Mouse (Mus musculus) brain, embryonic 14.5 days (tissue): ENCODE data around the gene Ms4a13. TPM values are rescaled to one million over a fixed set of nuclear protein-coding genes. Genes with fewer than 3 reads are reported as not detected.
"Not testable (repeated sequence)": the region's sequence is repeated elsewhere in the genome, so short reads cannot be mapped to it uniquely, and the experiment has no call there.

Experiments used
- DNase-seq: peaks from one replicate; pipeline ENCODE4 v3.0.0-alpha.2; 2011; ENCODE audit warnings: low read depth
- CTCF ChIP-seq: fragments of 200-500 bp; IDR thresholded peaks from 2 replicates; pipeline ENCODE4 v1.5.1; 2012; ENCODE audit warnings: inconsistent platforms, mild to moderate bottlenecking, moderate library complexity, borderline replicate concordance; ENCODE audit not compliant: insufficient read depth, insufficient read length; ENCODE audit errors: extremely low read depth
- POLR2A ChIP-seq: fragments of 200-500 bp; IDR thresholded peaks from 2 replicates; pipeline ENCODE4 v1.6.1; 2012; ENCODE audit warnings: mild to moderate bottlenecking, inconsistent platforms, borderline replicate concordance; ENCODE audit not compliant: poor library complexity, insufficient read depth, insufficient read length, severe bottlenecking; ENCODE audit errors: extremely low read depth
- polyA plus RNA-seq: library from polyadenylated mRNA; depleted of rRNA; stranded (reverse); fragments of >200 nt; gene quantifications from 2 replicates; pipeline ENCODE4 v1.2.3, GENCODE M21; 2012; rRNA removed

Gene Ms4a13
- polyA plus RNA-seq: not detected in 2 replicates

- TF ChIP-seq POLR2A (no peak), CTCF (no peak)
- no peak for DNase-seq
Measured at GRCm38 (mm10) chr19:11196546-11196945, at the start of gene Ms4a13. TSS of gene Ms4a13 (minus strand) at chr19:11196737.

- no peak for DNase-seq
- no peak for TF ChIP-seq POLR2A
Measured at GRCm38 (mm10) chr19:11244230-11244629, 47.7 kb upstream of the Ms4a13 start.

GRCm38 (mm10) chr19:11242560-11242959 lies 46.0 kb upstream of the Ms4a13 start:
- no peak for TF ChIP-seq POLR2A
- no peak for TF ChIP-seq CTCF
- DNase-seq: peak; percentile 14

- TF ChIP-seq POLR2A: no peak
- no peak for TF ChIP-seq CTCF
Measured at GRCm38 (mm10) chr19:11235820-11236219, 39.3 kb upstream of the Ms4a13 start.

DNA sequence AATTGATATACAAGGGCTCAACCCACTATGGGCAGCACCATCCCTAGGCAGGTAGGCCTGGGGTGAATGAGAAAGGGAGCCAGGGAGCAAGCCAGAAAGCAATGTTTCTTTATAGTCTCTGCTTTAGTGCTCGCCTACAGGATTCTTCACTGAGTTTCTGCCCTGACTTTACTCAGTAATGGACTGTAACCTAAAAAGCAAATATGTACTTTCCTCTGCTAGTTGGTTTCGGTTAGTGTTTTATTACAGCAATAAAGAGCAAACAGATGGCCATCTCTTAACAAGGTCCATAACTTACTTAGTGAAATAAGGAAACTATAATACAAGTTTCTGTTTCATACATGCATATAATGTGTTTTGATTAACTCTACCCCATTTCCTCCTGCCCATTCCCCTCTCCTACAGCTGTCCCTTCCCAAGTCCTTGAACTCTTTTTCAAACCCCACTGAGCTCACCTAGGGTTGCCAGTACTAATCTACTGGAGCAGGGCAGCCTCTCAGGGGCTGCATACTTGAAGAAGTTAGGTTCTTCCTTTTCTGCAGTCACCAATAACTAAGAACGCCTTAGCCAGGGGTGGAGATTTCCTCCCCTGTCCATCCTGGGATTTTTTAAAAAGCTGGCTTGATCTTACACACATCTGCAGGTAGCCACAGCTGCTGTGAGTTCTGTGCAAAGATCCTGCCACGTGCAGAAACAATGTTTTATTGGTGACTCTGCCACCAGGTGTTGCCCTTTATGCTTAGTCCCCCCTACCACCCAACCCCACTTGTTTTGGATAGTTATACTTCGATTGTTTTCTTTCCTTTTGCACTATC lies 38.6 kb upstream of the Ms4a13 start:
- DNase-seq: no peak
- no peak for TF ChIP-seq POLR2A
- TF ChIP-seq CTCF: no peak

More at GRCm38 (mm10) chr19:11235820-11236219, 39.3 kb upstream of the Ms4a13 start:
- DNase-seq: no peak

DNA sequence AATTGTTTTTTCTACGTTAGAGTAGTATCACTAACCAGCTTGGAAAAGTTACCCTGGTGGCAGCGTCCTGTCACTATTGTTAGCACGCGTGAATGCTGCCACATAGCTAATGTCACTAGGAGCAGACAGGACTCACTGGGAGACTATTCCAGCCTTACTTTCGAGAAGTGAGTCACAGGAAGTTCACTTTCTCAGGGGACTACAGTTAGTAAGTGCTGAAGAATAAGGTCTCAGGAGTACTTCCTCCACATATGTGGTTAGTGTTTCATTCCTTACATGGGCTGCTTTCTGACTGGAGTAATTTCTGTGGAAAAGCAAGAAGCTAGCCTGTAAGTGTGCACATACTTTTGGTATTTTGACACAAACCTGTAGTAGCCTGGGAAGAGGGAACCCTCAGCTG lies 37.7 kb upstream of the Ms4a13 start:
- TF ChIP-seq CTCF: no peak
- no peak for TF ChIP-seq POLR2A
- DNase-seq: no peak

DNA sequence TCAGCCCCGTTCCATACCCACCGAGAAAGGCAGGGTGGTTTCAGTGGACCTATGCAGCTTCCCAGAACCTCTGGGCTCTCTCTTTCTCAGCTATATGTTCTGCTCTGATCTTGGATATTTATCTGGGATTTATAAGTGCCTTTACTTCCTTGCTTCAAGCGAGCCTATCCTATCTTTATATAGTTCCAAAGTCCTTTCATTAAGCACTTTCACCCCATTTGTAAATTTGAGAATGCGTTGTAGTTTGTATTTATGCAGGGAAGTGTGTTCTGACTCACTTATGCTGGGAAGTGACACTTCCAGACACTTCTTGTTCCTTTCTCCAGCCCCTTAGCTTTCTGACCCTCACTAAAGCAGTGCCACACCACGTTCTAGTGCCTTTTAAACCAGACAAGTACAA lies 35.8 kb upstream of the Ms4a13 start, which contains the start of gene Ms4a12:
Gene Ms4a12 (minus strand): TSS at position 101 of the 400 bp plus-strand sequence.
- no peak for DNase-seq
- no peak for TF ChIP-seq POLR2A
- no peak for TF ChIP-seq CTCF

DNA sequence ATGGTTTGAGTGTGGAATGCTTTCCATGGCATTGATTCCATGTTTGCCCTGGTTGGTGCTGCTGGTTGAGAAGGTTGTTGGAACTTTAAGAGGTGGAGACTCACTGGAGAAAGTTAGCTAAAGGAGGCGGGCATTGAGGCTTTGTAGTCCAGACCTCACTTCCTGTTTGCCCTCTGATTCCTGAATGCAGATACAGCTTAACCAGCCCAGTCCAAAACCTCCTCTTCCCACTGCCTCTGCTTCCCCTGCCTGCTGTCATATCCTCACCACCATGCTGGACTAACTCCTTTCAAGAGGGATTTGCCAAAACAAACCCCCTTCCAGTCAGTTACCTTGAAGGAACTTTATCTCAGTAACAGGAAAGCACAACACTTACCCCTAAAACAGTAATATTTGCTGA lies 4.0 kb downstream of the Ms4a13 start:
- DNase-seq: no peak
- TF ChIP-seq POLR2A: no peak

GRCm38 (mm10) chr19:11184121-11184520 lies 12.4 kb downstream of the Ms4a13 start:
- DNase-seq: peak; percentile 5
- TF ChIP-seq POLR2A: no peak
- peak; percentile 17; the same call in 1 of the 2 replicates for TF ChIP-seq CTCF

DNA sequence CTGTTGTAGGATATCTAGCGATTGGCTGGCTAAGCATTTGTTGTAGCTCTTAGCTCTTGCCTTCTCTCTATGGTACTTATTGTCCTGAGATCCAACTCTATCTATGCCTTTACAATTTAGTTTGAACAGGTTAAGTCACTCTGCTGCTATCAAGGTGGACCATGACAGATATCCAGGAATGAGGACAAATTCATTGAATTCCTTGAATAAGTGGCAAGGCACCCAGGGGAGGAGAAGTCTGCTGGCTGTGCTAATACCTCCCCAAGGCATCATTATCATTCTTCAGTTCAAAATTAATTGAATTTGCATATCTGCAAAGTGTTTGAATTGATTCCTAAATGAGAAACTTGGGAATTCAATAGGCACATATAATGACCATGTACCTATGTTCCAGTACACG lies 19.1 kb downstream of the Ms4a13 start:
- peak; percentile 27 for DNase-seq

DNA sequence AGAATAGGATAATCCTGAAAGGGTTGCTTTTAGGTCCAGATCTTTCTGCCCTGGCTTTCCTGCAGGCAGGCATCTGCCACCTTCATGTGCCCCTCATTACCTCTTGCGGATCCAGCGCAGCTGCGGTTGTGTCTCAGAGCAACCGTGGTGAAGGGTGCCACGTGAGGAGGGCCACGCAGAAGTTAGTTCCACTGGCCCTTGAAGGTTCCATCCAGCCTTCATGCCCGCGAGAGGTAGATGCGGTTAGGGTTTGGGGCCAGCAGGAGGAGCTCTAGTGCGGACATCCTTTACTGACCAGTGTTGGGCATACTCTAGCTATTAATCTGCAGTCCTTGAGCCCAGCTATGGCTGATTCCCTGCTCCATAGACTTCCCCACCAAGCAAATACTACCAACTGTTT lies 31.4 kb downstream of the Ms4a13 start, which contains the start of gene 1700025F22Rik:
Gene 1700025F22Rik (minus strand): TSS at position 149 of the 400 bp plus-strand sequence.
- TF ChIP-seq POLR2A: no peak
- peak; percentile 21; the same call in 1 of the 2 replicates for TF ChIP-seq CTCF
- DNase-seq: no peak

More for the DNA sequence above, 19.1 kb downstream of the Ms4a13 start:
- TF ChIP-seq POLR2A: no peak
- TF ChIP-seq CTCF: no peak

DNA sequence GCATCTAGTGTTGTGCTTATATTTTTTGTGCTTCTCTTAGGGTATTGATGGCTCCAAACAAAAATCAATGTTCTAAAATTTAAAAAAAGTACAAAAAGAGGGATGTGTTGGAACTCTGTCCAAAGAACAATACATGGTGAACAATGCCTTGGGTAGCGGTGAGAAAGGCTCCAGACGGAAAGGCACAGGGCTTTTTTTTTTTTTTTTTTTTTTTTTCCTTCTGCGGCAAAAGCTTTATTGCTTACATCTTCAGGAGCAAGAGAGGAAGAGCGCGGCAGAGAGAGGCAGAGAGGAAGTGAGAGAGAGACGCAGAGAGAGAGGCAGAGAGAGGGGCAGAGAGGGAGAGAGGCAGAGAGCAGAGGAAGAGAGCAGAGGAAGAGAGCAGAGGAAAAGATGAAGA lies 38.6 kb downstream of the Ms4a13 start:
- not testable (repeated sequence) for DNase-seq

DNA sequence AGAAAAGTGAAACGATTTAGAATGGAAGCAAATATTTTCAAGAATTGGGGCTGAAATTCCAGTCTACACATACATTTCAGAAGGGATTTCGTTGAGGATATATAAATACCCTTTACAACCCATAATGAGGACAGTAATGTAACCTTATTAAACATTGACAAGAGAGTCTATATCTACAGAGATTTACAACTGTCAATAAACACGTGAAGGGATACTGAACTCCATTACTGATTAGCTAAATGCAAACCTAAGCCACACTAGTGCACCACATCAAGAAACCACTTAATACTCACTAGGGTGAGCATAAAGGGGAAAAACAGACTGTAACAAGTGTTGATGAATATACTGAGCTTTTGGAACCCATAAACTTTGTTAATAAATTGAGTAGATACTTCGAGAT lies 61.2 kb downstream of the Ms4a13 start:
- TF ChIP-seq CTCF: no peak
- no peak for TF ChIP-seq POLR2A

More for the DNA sequence above, 61.2 kb downstream of the Ms4a13 start:
- DNase-seq: no peak
